Mouse (Mus musculus): ENCODE results near the gene Slc41a1. TPM values are rescaled to one million over a fixed set of nuclear protein-coding genes. Genes with fewer than 3 reads are reported as not detected.

The Slc41a1 gene
- polyA plus RNA-seq, 1 experiment from 2014 or later: 9.3 TPM

- no peaks in the 10 kb centered on the region for H3K4me1 ChIP-seq
- no peaks in the 10 kb centered on the region for H3K9me3 ChIP-seq
- 67% methylated on average over 5 of the region's 5 CpGs for WGBS
- peaks cover 62% of the 10 kb centered on the region for H3K36me3 ChIP-seq
- no peak overlapping the region for H3K9ac ChIP-seq
- H3K4me3 ChIP-seq: no peak overlapping the region
- H3K27me3 ChIP-seq (replicated peaks): no peaks in the 10 kb centered on the region
- ATAC-seq (ENCODE audit: extremely low read depth, insufficient number of reproducible peaks, low FRiP score, low TSS enrichment): no peak
- H3K27ac ChIP-seq (replicated peaks): no peak overlapping the region
- H3K4me2 ChIP-seq: no peak overlapping the region
These were observed 19.0 kb downstream of the Slc41a1 start for GRCm38 (mm10) chr1:131846255-131846654.

- Histone ChIP-seq H3K27ac (replicated peaks) (no peak overlapping the region), H3K9ac (no peak overlapping the region), H3K36me3 (no peaks in the 10 kb centered on the region), H3K4me1 (no peaks in the 10 kb centered on the region), H3K4me2 (no peak overlapping the region), H3K9me3 (no peaks in the 10 kb centered on the region), H3K27me3 (replicated peaks) (no peaks in the 10 kb centered on the region), H3K4me3 (no peak overlapping the region)
- WGBS: 54% methylated on average over 4 of the region's 4 CpGs
- no peak for ATAC-seq (ENCODE audit: extremely low read depth, insufficient number of reproducible peaks, low FRiP score, low TSS enrichment)
These were observed 34.5 kb downstream of the Slc41a1 start for GRCm38 (mm10) chr1:131861811-131862210.

- ATAC-seq (ENCODE audit: extremely low read depth, insufficient number of reproducible peaks, low FRiP score, low TSS enrichment): no peak
- no peaks in the 10 kb centered on the region for H3K9me3 ChIP-seq
These were observed 38.3 kb downstream of the Slc41a1 start for GRCm38 (mm10) chr1:131865596-131865995.

GRCm38 (mm10) chr1:131866304-131866999 is 39.2 kb downstream of the Slc41a1 start:
- peak overlapping the region; percentile 85; the same call in 1 of the 2 replicates for H3K4me2 ChIP-seq
- peaks cover 7% of the 10 kb centered on the region for H3K4me1 ChIP-seq
- no peak for ATAC-seq (ENCODE audit: extremely low read depth, insufficient number of reproducible peaks, low FRiP score, low TSS enrichment)
- H3K9ac ChIP-seq: no peak overlapping the region
- H3K27ac ChIP-seq (replicated peaks): no peak overlapping the region
- H3K27me3 ChIP-seq (replicated peaks): 0 out of 2 replicates have a peak, but pooled peaks cover 3% of the 10 kb centered on the region
- H3K36me3 ChIP-seq: no peaks in the 10 kb centered on the region
- 68% methylated on average over 6 of the region's 6 CpGs for WGBS
- H3K4me3 ChIP-seq: peak overlapping the region; percentile 77
- no peaks in the 10 kb centered on the region for H3K9me3 ChIP-seq

More at GRCm38 (mm10) chr1:131865596-131865995, 38.3 kb downstream of the Slc41a1 start:
- Histone ChIP-seq H3K9ac (no peak overlapping the region), H3K27ac (replicated peaks) (no peak overlapping the region), H3K27me3 (replicated peaks) (0 out of 2 replicates have a peak, but pooled peaks cover 3% of the 10 kb centered on the region), H3K36me3 (no peaks in the 10 kb centered on the region), H3K4me2 (no peak overlapping the region), H3K4me1 (peaks cover 7% of the 10 kb centered on the region), H3K4me3 (no peak overlapping the region)
- WGBS: 80% methylated on average over 5 of the region's 5 CpGs

GRCm38 (mm10) chr1:131867093-131867945 is 40.0 kb downstream of the Slc41a1 start, which contains the start of gene Rab29:
Gene Rab29 (plus strand): TSS chr1:131867224.
- peak within 1 kb of the TSS; percentile 83 for H3K9ac ChIP-seq
- H3K4me1 ChIP-seq: peaks cover 7% of the 10 kb centered on the region
- 0 out of 2 replicates have a peak, but pooled peaks cover 3% of the 10 kb centered on the region for H3K27me3 ChIP-seq (replicated peaks)
- peak within 1 kb of the TSS; percentile 77 for H3K4me3 ChIP-seq
- no peaks in the 10 kb centered on the region for H3K36me3 ChIP-seq
- ATAC-seq (ENCODE audit: extremely low read depth, insufficient number of reproducible peaks, low FRiP score, low TSS enrichment): peak; percentile 74
- peak within 1 kb of the TSS; percentile 85 for H3K4me2 ChIP-seq
- no peaks in the 10 kb centered on the region for H3K9me3 ChIP-seq
- no peak within 1 kb of the TSS for H3K27ac ChIP-seq (replicated peaks)
- WGBS: 2% methylated on average over 46 of the region's 46 CpGs

GRCm38 (mm10) chr1:131867946-131868290 is 40.6 kb downstream of the Slc41a1 start:
- Histone ChIP-seq H3K36me3 (peaks cover 6% of the 10 kb centered on the region), H3K9me3 (no peaks in the 10 kb centered on the region), H3K4me2 (peak overlapping the region; percentile 85), H3K27me3 (replicated peaks) (0 out of 2 replicates have a peak, but pooled peaks cover 3% of the 10 kb centered on the region), H3K9ac (peak overlapping the region; percentile 83), H3K4me3 (peak overlapping the region; percentile 77), H3K27ac (replicated peaks) (no peak overlapping the region), H3K4me1 (peaks cover 7% of the 10 kb centered on the region)
- WGBS: 17% methylated on average over 10 of the region's 10 CpGs
- no peak for ATAC-seq (ENCODE audit: extremely low read depth, insufficient number of reproducible peaks, low FRiP score, low TSS enrichment)

GRCm38 (mm10) chr1:131869561-131869960 is 42.3 kb downstream of the Slc41a1 start:
- Histone ChIP-seq H3K9ac (no peak overlapping the region), H3K36me3 (peaks cover 6% of the 10 kb centered on the region), H3K27ac (replicated peaks) (no peak overlapping the region), H3K9me3 (no peaks in the 10 kb centered on the region), H3K4me2 (no peak overlapping the region), H3K4me3 (no peak overlapping the region), H3K27me3 (replicated peaks) (0 out of 2 replicates have a peak, but pooled peaks cover 3% of the 10 kb centered on the region), H3K4me1 (peaks cover 7% of the 10 kb centered on the region)
- ATAC-seq (ENCODE audit: extremely low read depth, insufficient number of reproducible peaks, low FRiP score, low TSS enrichment): no peak
- 89% methylated on average over 2 of the region's 2 CpGs for WGBS

GRCm38 (mm10) chr1:131872856-131873255 is 45.6 kb downstream of the Slc41a1 start:
- Histone ChIP-seq H3K27ac (replicated peaks) (no peak overlapping the region), H3K9ac (no peak overlapping the region), H3K9me3 (no peaks in the 10 kb centered on the region), H3K4me1 (peaks cover 3% of the 10 kb centered on the region), H3K27me3 (replicated peaks) (0 out of 2 replicates have a peak, but pooled peaks cover 3% of the 10 kb centered on the region), H3K4me3 (no peak overlapping the region), H3K36me3 (peaks cover 6% of the 10 kb centered on the region), H3K4me2 (no peak overlapping the region)
- ATAC-seq (ENCODE audit: extremely low read depth, insufficient number of reproducible peaks, low FRiP score, low TSS enrichment): no peak
- WGBS: 71% methylated on average over 1 of the region's 1 CpGs

- WGBS: 71% methylated on average over 2 of the region's 2 CpGs
- Histone ChIP-seq H3K27me3 (replicated peaks) (no peaks in the 10 kb centered on the region), H3K36me3 (no peaks in the 10 kb centered on the region), H3K4me1 (no peaks in the 10 kb centered on the region), H3K9me3 (no peaks in the 10 kb centered on the region), H3K4me2 (no peak overlapping the region), H3K4me3 (no peak overlapping the region), H3K27ac (replicated peaks) (no peak overlapping the region), H3K9ac (no peak overlapping the region)
- ATAC-seq (ENCODE audit: extremely low read depth, insufficient number of reproducible peaks, low FRiP score, low TSS enrichment): no peak
These were observed 52.5 kb downstream of the Slc41a1 start for GRCm38 (mm10) chr1:131879816-131880215.

GRCm38 (mm10) chr1:131882787-131883186 is 55.5 kb downstream of the Slc41a1 start:
- Histone ChIP-seq H3K27me3 (replicated peaks) (no peaks in the 10 kb centered on the region), H3K4me1 (no peaks in the 10 kb centered on the region), H3K9me3 (no peaks in the 10 kb centered on the region), H3K36me3 (no peaks in the 10 kb centered on the region), H3K4me2 (no peak overlapping the region), H3K27ac (replicated peaks) (no peak overlapping the region), H3K9ac (no peak overlapping the region), H3K4me3 (no peak overlapping the region)
- no peak for ATAC-seq (ENCODE audit: extremely low read depth, insufficient number of reproducible peaks, low FRiP score, low TSS enrichment)
- WGBS: 39% methylated on average over 2 of the region's 2 CpGs

GRCm38 (mm10) chr1:131886173-131886572 is 58.9 kb downstream of the Slc41a1 start:
- no peak overlapping the region for H3K4me3 ChIP-seq
- no peaks in the 10 kb centered on the region for H3K27me3 ChIP-seq (replicated peaks)
- H3K36me3 ChIP-seq: no peaks in the 10 kb centered on the region
- H3K9ac ChIP-seq: no peak overlapping the region
- 65% methylated on average over 2 of the region's 2 CpGs for WGBS
- no peak for ATAC-seq (ENCODE audit: extremely low read depth, insufficient number of reproducible peaks, low FRiP score, low TSS enrichment)
- H3K27ac ChIP-seq (replicated peaks): no peak overlapping the region
- H3K4me1 ChIP-seq: no peaks in the 10 kb centered on the region
- H3K4me2 ChIP-seq: no peak overlapping the region
- H3K9me3 ChIP-seq: no peaks in the 10 kb centered on the region
